Mouse (Mus musculus) monocyte, adult 5-6 weeks (primary cell): ENCODE measurements around the gene Traf4. TPM values are rescaled to one million over a fixed set of nuclear protein-coding genes. Genes with fewer than 3 reads are reported as not detected.
A peak's percentile ranks its signal among the peaks of the same experiment; 100 is the strongest.
"Not testable (repeated sequence)": the region's sequence is repeated elsewhere in the genome, so short reads cannot be mapped to it uniquely, and the experiment has no call there.

ENCODE experiments used
- ATAC-seq: fragments of 153-309, 156-312 bp; replicated peaks from 2 replicates; pipeline ENCODE4 v1.8.0; 2017; ENCODE audit warnings: mild to moderate bottlenecking; ENCODE audit not compliant: low TSS enrichment, insufficient number of reproducible peaks, severe bottlenecking, poor library complexity, low FRiP score
- total RNA-seq: library from RNA; stranded (forward); fragments of 200-1000, 200-491, 200-594 nt; gene quantifications from 3 replicates; pipeline ENCODE4 v1.2.3, GENCODE M21; 2017

Traf4 gene
- total RNA-seq, 1 experiment from 2014 or later, result 3.6 TPM

DNA sequence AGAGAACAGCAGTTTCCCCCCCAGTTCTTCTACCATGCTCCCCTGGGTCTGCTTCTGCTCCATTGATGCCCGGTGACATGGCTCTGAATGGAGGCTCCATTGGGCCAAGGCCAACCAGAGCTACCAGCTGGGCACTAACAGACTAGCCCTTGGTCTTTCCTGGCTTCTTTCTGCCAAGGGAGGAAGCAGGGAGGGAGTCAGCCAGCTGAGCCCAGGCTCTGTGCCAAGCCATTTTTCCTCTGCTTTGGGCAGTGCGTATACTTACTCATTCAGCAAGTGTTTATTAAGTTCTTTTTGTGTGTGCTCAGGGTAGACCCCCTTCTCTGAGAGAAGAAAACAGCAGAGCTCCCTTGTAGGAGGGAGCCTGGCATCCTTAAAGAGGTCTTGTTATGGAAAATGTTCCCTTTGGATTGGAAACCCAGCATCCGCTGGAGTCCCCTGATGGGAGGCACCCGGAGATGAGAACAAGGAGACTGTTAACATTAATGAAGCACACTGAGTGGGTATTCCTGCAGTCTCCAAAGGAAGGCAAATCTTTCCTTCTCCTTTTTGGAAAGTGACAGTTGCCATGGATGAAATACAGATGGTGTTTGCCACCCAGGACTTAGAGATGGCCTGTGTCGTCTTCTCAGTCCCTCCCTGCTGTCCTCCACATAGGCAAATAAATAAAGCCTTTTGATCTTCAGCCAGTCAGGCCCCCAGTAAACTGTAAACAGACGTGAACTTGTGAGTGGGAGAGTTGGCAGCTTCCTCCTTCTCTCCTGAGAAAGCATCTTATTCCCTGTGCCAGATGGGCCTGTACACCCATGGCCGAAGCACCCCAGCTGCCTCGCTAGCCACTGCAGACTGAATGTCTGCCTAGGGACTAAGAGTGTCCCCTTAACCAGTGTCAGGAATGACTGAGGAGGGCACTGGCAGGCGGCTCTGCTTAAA, 12.8 kb downstream of the Traf4 start:
- no peak for ATAC-seq

DNA sequence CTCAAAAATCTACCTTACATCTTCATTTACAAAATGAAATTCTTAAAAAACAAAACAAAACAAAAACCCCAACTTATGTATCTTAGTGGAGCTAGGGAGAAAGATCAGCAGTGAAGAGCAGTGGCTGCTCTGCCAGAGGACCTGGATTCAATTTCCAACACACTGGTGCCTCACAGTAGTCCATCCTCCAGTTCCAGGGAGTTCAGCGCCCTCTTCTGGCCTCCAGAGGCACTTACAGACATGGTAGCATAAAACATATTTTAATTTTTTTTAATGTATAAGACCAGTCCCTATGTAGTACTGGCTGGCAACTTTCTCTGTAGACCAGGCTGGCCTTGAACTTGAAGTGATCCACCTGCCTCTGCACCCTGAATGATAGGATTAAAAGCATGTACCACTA, 14.2 kb downstream of the Traf4 start:
- ATAC-seq, result no peak

DNA sequence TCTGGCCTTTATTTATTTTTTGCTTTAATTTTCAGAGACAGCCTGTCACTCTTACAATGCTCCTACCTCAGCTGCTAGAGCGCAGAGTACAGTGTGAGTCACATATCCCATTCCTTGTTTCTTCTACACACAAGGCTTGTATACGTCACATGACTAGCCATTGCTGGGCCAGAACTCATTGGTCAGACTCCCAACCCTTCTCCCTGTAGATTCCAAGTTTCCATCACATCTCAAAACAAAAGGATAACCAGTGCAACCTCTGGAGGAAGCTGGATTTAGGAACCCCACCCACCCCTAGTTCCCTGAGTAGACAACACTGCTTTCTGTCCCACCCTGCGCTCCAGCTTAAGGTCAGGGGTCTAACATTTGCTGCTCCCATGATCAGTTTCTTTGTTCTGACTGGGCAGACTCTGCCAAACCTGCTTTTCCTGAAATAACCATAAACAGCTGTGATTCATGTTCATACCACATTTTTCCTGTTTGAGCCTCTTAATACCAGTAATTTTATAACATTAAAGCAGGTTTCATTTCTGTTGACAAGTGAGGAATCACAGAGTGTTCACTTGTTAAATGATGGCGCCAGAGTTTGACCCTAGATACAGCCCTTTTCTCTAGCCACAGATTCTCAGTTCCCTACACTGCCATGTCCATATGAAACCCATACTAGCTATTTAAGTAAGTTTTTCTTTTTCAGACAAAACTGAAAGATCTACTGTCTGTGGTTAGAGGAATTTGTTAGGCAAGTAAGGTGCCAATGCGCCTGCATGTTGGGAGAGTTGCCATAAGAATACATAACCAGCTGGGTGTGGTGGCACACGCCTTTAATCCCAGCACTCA, 18.5 kb downstream of the Traf4 start:
- no peak for ATAC-seq

DNA sequence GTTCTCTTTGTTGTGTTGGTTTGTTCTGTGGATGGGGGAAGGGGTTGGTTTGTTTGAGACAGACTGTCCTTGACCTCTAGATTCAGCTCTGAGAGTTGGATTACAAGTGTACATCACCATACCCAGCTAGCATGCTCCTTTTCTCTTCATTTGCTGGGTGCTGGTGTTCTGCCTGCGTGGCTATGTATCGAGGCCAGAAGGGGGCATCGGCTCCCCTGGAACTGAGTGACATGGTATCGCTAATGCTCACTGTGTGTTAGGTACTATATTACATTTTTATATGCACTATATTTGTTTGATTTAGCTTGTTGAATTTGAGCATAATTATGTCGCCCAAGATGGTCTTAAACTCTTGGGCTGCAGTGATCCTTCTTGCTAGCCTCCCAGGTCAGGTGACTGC, 19.2 kb downstream of the Traf4 start:
- no peak for ATAC-seq

DNA sequence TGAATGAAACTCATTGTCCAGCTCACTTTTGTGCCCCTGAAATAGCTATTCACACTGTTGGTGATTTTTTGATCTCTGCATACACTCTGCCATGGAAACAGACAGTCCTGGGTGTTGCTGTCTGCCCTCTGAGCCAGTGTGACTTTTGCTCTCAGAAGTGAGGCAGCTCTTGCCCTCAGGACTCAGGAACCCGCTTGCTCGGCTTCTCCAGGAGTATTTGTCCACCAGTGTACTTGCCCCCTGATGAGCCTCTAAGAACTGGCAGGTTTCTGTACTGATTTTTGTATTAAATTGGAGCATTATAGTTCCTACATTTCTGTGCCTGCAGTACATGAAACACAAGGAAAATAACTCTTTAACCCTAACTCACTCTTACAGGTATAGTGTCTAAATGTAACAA, 21.9 kb downstream of the Traf4 start:
- no peak for ATAC-seq

DNA sequence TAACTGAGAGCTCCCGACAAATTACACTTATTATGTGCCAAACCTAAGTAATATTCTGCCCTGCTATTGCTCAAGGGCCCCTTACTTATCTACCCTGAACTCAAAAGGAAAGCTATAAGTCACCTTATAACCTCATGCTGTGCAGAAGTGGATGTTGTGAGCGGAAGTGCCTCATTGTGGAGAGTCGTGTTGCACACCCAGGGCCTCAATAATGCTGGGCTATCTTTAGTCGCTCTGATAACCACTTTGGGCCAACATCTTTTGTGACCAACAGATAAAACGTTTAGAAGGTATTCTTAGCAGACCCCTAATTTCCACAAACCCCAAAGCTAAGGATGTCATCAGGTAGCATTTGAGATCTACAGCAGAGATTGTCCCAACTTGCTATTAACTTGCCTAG, 24.7 kb downstream of the Traf4 start:
- ATAC-seq, result no peak

DNA sequence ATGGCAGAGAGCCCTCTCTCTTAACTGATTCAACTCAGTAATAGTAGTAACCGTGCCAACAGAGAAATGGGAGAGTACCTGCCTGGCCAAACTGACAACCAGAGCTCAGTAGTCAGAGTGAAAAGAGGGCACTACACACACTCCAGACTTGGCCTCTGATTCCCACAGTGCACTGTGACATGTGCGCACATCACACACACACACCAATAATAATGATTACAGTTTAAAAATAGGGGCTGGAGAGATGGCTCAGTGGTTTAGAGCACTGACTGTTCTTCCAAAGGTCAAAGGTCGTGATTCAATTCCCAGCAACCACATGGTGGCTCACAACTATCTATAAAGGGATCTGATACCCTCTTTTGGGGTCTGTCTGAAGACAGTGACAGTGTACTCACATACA, 27.4 kb downstream of the Traf4 start:
- no peak for ATAC-seq

DNA sequence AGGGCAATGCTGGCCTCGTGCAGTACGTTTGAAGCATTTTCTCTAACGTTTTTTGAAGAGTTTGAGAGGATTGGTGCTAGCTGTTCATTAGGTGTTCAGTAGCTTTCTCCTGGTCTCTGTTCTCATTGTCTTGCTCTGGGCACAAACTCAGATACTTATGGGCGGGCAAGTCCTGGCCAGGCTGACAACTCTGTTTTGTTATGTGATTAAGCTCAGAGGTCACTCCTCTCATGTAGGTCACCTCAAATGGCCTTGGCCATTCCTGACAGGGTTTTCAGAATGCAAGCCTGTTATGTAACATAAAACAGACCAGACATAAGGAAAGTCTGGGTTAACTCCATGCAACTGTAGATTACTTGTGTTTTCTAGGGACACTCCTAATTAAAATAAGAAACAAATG, 27.8 kb downstream of the Traf4 start:
- ATAC-seq, result no peak

DNA sequence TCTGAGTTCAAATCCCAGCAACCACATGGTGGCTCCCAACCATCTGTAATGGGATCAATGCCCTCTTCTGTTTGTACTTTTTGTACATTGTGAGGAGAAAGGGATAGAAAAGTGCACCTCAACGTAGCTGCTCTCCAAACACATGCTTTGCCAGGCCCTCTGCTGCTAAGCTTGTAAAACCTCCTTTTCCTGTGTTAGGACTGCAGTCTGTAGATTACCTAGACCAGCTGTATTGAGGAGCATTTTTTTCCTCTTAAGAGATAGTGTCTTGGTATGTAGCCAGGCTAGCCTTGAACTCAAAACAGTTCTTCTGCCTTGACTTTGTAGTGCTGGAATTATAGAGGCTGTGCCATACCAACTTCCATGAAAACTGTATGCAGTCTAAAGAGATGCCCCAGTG, 29.3 kb downstream of the Traf4 start:
- no peak for ATAC-seq

DNA sequence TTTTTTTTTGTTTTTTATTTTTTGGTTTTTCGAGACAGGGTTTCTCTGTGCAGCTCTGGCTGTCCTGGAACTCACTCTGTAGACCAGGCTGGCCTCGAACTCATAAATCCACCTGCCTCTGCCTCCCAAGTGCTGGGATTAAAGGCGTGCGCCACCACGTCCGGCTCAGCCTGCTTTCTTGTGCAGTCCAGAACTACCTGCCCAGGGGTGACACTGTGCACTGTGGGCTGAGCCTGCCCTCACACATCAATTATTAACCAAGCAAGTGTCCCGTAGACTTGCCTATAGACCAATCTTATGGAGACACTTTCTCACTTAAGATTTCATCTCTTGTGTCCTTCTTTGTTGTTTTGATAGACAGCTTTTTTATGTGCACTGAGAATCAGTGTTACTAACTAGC, 30.1 kb downstream of the Traf4 start:
- ATAC-seq, result not testable (repeated sequence)

DNA sequence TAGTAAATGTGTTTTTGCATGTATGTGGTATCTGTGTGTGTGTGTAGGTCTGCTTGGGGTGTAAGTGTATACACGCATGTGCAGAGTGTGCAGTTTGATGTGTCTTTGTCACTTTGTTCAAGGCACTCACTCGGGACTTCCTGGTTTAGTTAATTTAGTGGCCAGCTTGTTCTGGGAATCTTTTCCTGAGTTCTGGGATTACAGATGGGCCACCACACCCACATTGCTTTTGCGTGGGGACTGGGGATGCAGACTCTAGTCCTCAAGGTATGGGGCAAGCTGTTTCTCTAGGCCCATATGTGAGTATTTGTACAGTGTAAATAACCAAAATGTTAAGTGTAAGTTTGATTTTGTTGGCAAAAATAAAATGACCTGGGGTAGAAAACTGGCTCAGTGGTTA, 31.0 kb downstream of the Traf4 start:
- no peak for ATAC-seq

DNA sequence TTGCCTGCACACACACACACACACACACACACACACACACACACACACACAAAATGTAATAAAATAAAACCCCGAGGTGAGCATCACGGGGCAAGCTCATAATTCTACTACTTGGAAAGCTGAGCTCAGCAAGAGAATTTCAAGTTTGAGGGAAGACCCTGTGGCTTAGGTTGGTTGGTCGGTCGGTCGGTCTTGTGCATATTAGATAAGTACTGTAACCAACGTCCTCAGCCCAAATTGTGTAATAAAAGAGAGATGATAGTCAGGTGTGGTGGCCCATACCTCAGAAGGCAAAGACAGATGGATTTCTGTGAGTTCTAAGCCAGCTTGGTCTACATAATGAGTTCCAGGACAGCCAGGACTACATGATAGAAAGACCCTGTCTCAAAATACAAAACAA, 31.5 kb downstream of the Traf4 start:
- no peak for ATAC-seq

DNA sequence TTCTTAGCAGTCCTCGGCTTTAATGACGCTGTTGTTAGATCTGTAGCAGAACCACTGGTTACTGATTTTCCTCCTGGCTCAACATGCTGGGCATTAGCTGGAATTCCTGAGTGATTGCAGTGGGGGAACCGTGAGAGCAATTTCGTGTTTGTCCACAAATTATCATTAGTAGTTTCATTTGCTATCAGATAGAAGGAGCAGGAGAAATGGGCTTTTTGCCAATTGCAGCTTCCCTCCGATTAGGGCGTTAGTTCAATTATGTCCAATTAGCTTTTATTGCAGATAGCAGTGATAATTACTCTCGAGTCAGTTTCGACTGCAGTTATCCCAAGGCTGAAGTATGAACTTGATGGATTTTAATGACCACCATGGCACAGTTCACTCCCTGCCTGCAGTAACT, 35.9 kb downstream of the Traf4 start:
- ATAC-seq, result no peak

DNA sequence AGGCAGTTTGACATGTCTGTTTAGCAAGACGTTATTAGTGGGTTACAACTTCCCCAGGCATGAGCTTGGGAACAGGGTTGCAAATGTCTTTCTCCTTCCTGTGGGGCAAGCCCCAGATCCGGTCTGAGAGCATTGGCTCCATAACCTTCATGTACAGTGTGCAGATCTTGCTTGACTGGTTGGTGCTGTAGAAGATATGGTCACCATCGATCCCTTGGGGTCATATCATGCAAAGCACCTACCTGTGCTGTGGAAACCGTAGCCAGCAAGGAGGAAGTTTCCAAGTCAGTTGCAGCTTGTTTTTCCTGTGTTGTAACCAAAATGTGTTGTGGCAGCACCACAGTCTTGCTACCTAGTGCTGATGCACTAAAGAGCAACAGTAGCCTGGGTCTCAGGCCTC, 38.6 kb downstream of the Traf4 start:
- ATAC-seq, result 0 out of 2 replicates have a peak, but pooled peaks have one; percentile 40

DNA sequence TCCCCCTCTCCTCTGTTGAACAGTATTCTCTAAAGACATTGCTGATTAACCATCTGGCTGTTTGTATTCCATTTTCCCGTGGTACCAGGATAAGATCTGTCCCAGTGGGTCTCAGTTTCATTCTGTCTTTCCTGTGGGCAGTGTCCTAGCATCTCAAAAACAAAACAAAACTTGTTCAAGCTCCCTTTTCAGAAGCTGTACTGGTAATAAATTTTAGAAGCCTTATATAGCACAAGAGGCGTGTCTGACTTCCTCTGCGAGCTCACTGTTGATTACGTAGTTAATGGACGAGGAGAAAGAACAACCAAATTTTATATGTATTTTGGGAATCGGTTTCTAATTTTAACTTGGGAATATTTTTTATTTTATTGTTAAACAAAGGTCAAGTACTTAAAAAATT, 39.7 kb downstream of the Traf4 start:
- no peak for ATAC-seq

DNA sequence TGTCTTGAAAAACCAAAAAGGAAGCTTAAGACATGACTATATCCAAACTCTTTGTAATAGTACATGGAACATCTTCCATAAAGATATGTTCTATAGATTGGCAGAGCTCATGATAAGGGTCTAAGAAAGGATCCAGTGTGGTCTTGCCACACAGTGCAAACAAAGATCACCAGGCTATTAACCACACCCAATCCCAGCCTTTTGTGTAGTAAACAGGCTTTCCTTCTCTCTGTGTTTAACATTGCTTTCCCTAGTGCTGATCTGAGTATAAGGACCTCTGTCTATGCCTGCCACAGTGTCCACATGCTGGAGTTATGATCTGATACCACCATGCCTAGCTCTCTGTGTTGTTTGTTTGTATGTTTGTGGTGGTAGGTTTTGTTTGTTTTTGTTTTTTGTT, 41.6 kb downstream of the Traf4 start:
- ATAC-seq, result no peak

DNA sequence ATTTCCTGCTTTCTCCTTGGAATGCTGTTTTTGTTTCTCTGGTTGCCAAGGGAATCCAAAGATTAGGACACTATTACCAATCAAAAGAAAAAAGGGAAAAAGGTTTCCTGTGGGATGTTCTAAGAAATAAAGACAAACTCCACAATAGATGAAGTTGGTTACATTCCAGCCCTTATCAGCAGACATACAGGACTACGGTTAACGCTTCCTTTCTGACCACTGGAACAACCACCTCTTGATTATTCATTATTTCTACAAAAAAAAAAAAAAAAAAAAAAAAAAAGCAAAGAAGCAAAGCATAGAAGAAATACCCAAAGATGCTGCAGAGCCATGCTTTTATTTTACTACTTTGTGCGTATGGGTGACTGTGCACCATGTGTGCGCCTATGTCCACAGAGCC, 42.6 kb downstream of the Traf4 start:
- no peak for ATAC-seq

DNA sequence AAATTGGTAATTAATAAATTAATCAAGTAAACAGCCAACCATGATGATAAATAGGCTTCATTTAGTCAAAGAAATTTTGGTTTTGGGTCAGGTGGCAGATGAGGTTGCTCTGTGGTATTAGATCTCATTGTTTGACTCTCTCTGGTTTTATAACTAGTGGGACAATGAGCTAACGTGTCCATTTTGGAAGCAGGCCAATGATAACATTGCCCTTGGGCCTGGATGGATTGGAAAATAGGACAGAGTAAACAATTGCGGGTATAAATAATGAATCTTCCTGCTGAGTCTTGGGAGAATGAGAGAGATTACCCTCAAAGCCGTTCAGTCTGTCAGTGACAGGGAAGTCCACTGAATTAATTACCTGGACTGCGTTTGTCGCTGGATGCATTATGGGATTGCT, 44.2 kb downstream of the Traf4 start:
- ATAC-seq, result no peak

DNA sequence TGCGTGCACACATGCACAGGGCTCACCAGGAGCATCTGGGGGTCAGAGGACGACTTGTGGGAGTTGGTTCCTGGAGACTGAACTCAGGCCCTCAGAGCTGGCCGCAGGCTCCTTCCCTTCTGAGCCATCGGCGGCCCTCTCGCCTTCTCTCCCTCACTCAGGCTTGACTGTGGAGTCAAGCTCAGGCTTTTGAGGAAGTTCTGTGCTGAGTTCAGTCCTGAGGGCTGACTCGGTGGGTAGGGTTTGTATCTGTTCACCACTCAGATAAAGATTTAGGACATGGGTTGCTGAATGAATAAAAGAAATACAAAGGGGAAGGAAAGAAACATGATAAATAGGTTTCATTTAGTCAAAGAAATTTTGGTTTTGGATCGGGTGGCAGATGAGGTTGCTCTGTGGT, 45.5 kb downstream of the Traf4 start:
- ATAC-seq, result peak; percentile 57

DNA sequence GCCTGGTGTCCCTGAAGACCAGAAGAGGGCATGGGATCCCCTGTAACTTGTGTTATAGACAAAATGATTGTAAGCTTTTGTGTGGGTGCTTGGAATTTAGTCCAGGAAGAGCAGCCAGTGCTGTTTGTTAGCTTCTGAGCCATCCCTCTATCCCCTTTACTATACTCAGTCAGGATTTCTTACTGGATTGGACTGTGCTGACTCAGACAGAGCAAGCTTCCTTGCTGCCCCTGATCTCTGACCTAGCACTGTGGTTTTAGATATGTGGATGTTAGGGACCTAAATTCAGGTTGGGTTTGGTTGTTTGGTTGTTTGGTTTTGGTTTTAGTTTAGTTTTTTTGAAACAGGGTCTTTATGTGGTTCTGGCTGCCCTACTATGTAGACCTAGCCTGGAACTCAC, 46.9 kb downstream of the Traf4 start:
- ATAC-seq, result no peak
